14 mouse cellular contexts compared by ENCODE assay signal in the genomic region with DNA sequence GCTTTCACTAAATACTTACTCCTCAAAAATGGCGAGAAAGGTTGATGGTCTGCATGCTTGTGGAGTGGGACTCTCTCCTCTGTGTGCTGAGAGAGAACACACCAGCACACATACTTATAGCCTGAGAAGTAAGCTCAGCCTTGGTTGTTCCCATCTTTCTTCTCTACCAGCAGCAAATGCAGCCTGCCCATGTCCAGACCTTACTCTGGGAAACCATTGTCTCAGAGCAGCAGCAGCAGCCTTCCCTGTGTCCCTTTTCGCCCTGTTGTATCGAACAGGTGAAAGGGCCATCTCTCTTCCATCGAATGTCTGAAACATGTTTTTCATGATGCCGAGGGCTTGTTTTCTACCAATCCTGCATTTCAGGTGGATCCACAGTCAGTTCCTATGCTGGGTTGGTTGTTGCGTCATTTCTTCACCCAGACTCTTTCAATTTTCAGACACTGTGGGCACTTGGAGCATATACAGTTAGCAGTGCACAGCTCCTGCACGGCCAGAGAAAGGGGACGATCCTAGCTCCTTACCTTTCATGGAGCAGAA.
DNase-seq lines count a peak whose midpoint lies in the region; ATAC-seq and TF ChIP-seq lines count a peak whose summit lies in the region.
"Had no signal": no experiment of that assay in that cellular context is flagged by ENCODE, and none has a peak within 500 bp of the region (broad histone marks: within the 10 kb centered on the region; RNA-seq: fewer than 3 reads in every experiment).

No protein-coding gene starts in this region.

- no peak for TF ChIP-seq POLR2A in cortical plate, adult 2 months (IDR thresholded peaks at IDR 0.05; ENCODE audit: extremely low read depth, insufficient read depth, low read length)
- no peak for TF ChIP-seq POLR2A in limb, embryonic 14.5 days (IDR thresholded peaks at IDR 0.05; ENCODE audit: borderline replicate concordance, extremely low read depth, insufficient read depth, insufficient read length)

- WGBS in kidney, postnatal 0 days = 80% methylated on average over 8 of the region's 8 CpGs
- 75% methylated on average over 8 of the region's 8 CpGs for WGBS in limb, embryonic 14.5 days
- 92% methylated on average over 8 of the region's 8 CpGs for WGBS in midbrain, embryonic 14.5 days

- TF ChIP-seq CTCF in gastrocnemius, adult 2 months (IDR thresholded peaks at IDR 0.05) = no peak
- TF ChIP-seq CTCF in kidney, postnatal 0 days (IDR thresholded peaks at IDR 0.05; ENCODE audit: low read depth) = no peak
- TF ChIP-seq CTCF in cortical plate, adult 2 months (IDR thresholded peaks at IDR 0.05; ENCODE audit: extremely low read depth, insufficient read depth, low read length) = no peak

- DNase-seq in gastrocnemius, adult 2 months = no peak
- DNase-seq in gastrocnemius, postnatal 36 days = no peak
- DNase-seq in kidney, postnatal 0 days (ENCODE audit: low spot score) = no peak
- DNase-seq in kidney, adult 8-10 months = no peak
- DNase-seq in limb, embryonic 14.5 days (ENCODE audit: low spot score) = no peak
- no peak for DNase-seq in midbrain, embryonic 14.5 days
- DNase-seq in adrenal gland, postnatal 25 days = no peak
- DNase-seq: cerebellum, postnatal 25 days; right cerebral cortex, adult 18-20 months had no signal

- H3K4me1 ChIP-seq in kidney, postnatal 0 days (replicated peaks; ENCODE audit: insufficient read depth, low read length) = peaks cover 78% of the 10 kb centered on the region
- H3K4me1 ChIP-seq in cortical plate, adult 2 months (ENCODE audit: control insufficient read depth, insufficient read depth, low read length) = peaks cover 24% of the 10 kb centered on the region
- peaks cover 90% of the 10 kb centered on the region for H3K4me1 ChIP-seq in limb, embryonic 14.5 days (ENCODE audit: control insufficient read depth, insufficient read depth, low read length)
- H3K4me1 ChIP-seq in midbrain, embryonic 14.5 days (ENCODE audit: control insufficient read depth, insufficient read depth, low read length) = no peaks in the 10 kb centered on the region

- H3K36me3 ChIP-seq in kidney, postnatal 0 days (ENCODE audit: insufficient read depth, low read length) = no peaks in the 10 kb centered on the region
- H3K36me3 ChIP-seq in limb, embryonic 14.5 days (ENCODE audit: control insufficient read depth, insufficient read depth, low read length) = peaks cover 36% of the 10 kb centered on the region
- H3K36me3 ChIP-seq in midbrain, embryonic 14.5 days (ENCODE audit: control insufficient read depth, insufficient read depth, low read length) = no peaks in the 10 kb centered on the region
- H3K36me3 ChIP-seq: hindbrain, embryonic 13.5 days; liver, embryonic 15.5 days; midbrain, embryonic 12.5 days; neural tube, embryonic 12.5 days had no signal

- peak overlapping the region; percentile 99 for H3K4me3 ChIP-seq in gastrocnemius, adult 2 months
- no peak overlapping the region for H3K4me3 ChIP-seq in kidney, postnatal 0 days (replicated peaks; ENCODE audit: low read depth, low read length)
- no peak overlapping the region for H3K4me3 ChIP-seq in cortical plate, adult 2 months (ENCODE audit: insufficient read depth, low read length)
- H3K4me3 ChIP-seq in limb, embryonic 14.5 days (replicated peaks; ENCODE audit: low read length) = peak overlapping the region; percentile 6
- H3K4me3 ChIP-seq in midbrain, embryonic 14.5 days (replicated peaks; ENCODE audit: low read depth, low read length) = no peak overlapping the region
- H3K4me3 ChIP-seq: hindbrain, embryonic 13.5 days; liver, embryonic 15.5 days; midbrain, embryonic 12.5 days; neural tube, embryonic 12.5 days had no signal

- no peak for ATAC-seq in kidney, postnatal 0 days (replicated peaks; ENCODE audit: low FRiP score, low read depth)
- no peak for ATAC-seq in limb, embryonic 14.5 days (ENCODE audit: low FRiP score, low read depth)
- no peak for ATAC-seq in midbrain, embryonic 14.5 days (ENCODE audit: low FRiP score, low TSS enrichment)

- H3K27me3 ChIP-seq in kidney, postnatal 0 days (ENCODE audit: insufficient read depth, low read length) = no peaks in the 10 kb centered on the region
- H3K27me3 ChIP-seq in limb, embryonic 14.5 days (ENCODE audit: control insufficient read depth, insufficient read depth, low read length) = no peaks in the 10 kb centered on the region
- H3K27me3 ChIP-seq in midbrain, embryonic 14.5 days (ENCODE audit: control insufficient read depth, insufficient read depth, low read length) = no peaks in the 10 kb centered on the region
- H3K27me3 ChIP-seq: hindbrain, embryonic 13.5 days; liver, embryonic 15.5 days; midbrain, embryonic 12.5 days; neural tube, embryonic 12.5 days had no signal

- H3K9me3 ChIP-seq in kidney, postnatal 0 days (replicated peaks; ENCODE audit: low read length) = no peaks in the 10 kb centered on the region
- H3K9me3 ChIP-seq in limb, embryonic 14.5 days (ENCODE audit: control insufficient read depth, low read length) = no peaks in the 10 kb centered on the region
- no peaks in the 10 kb centered on the region for H3K9me3 ChIP-seq in midbrain, embryonic 14.5 days (ENCODE audit: control insufficient read depth, low read length)
- H3K9me3 ChIP-seq: hindbrain, embryonic 13.5 days; liver, embryonic 15.5 days; midbrain, embryonic 12.5 days; neural tube, embryonic 12.5 days had no signal

- peak overlapping the region; percentile 100 for H3K27ac ChIP-seq in gastrocnemius, adult 2 months
- peak overlapping the region; percentile 85; the same call in 1 of the 2 replicates for H3K27ac ChIP-seq in kidney, postnatal 0 days
- H3K27ac ChIP-seq in cortical plate, adult 2 months (ENCODE audit: insufficient read depth, low read length) = peak overlapping the region; percentile 51; the same call in 1 of the 2 replicates
- H3K27ac ChIP-seq in limb, embryonic 14.5 days (replicated peaks; ENCODE audit: low read depth, low read length) = 0 out of 2 replicates have a peak overlapping the region, but pooled peaks have one; percentile 62
- no peak overlapping the region for H3K27ac ChIP-seq in midbrain, embryonic 14.5 days (replicated peaks; ENCODE audit: low read depth, low read length)
- H3K27ac ChIP-seq: hindbrain, embryonic 13.5 days; liver, embryonic 15.5 days; midbrain, embryonic 12.5 days; neural tube, embryonic 12.5 days had no signal

- intact Hi-C loops in gastrocnemius, adult 2 months (cut with DNase I) = no loop called here
- intact Hi-C loops in gastrocnemius, postnatal 36 days (cut with DNase I) = no loop called here

- no peak overlapping the region for H3K4me2 ChIP-seq in kidney, postnatal 0 days (ENCODE audit: low read length)
- peak overlapping the region; percentile 42 for H3K4me2 ChIP-seq in limb, embryonic 14.5 days (replicated peaks; ENCODE audit: low read depth, low read length, severe bottlenecking)
- H3K4me2 ChIP-seq in midbrain, embryonic 14.5 days (ENCODE audit: low read length) = no peak overlapping the region
- H3K4me2 ChIP-seq: hindbrain, embryonic 13.5 days; liver, embryonic 15.5 days; midbrain, embryonic 12.5 days; neural tube, embryonic 12.5 days had no signal

- no peak overlapping the region for H3K9ac ChIP-seq in kidney, postnatal 0 days (ENCODE audit: low read depth, low read length)
- H3K9ac ChIP-seq in limb, embryonic 14.5 days (ENCODE audit: low read depth, low read length, severe bottlenecking) = peak overlapping the region; percentile 31; the same call in 1 of the 2 replicates
- no peak overlapping the region for H3K9ac ChIP-seq in midbrain, embryonic 14.5 days (replicated peaks; ENCODE audit: low read length)
- H3K9ac ChIP-seq: hindbrain, embryonic 13.5 days; liver, embryonic 15.5 days; midbrain, embryonic 12.5 days; neural tube, embryonic 12.5 days had no signal

Comparison
In these comparisons a context has a peak if more than half of its experiments do, and no peak if none do; other contexts are left out.
1. H3K4me3 ChIP-seq: peak in gastrocnemius, adult 2 months (single experiment) and limb, embryonic 14.5 days (single experiment); none in kidney, postnatal 0 days (single experiment), cortical plate, adult 2 months (single experiment) and midbrain, embryonic 14.5 days (single experiment).